Mouse (Mus musculus) erythroid progenitor cell, adult 5-6 weeks (primary cell): ENCODE results near the gene Chd3. TPM values are rescaled to one million over a fixed set of nuclear protein-coding genes. Genes with fewer than 3 reads are reported as not detected.

ENCODE experiments used
- total RNA-seq, 2 experiments: library from RNA; stranded (forward) in 1 of 2; stranded (reverse) in 1 of 2; fragments of 150-400 nt in 1 of 2; fragments of 186-747, 209-891 nt in 1 of 2; gene quantifications; 2 replicates each; pipeline versions ENCODE4 v1.2.3 to v1.2.4; 2015 to 2017; ENCODE audit warnings: low replicate concordance in 2 of 2

The Chd3 gene
- total RNA-seq, 2 experiments from 2014 or later, result 19.5 to 21.0 TPM

Other genes with a start within 250 kb of the Chd3 start
- gene Hes7, start 249.0 kb downstream of the Chd3 start, total RNA-seq (2015; ENCODE audit: low replicate concordance), result not detected in 2 replicates
- not detected in 2 replicates for gene Hes7, start 249.0 kb downstream of the Chd3 start, total RNA-seq (2017; ENCODE audit: low replicate concordance)
- not detected in 2 replicates for gene 9130213A22Rik, start 246.8 kb downstream of the Chd3 start, total RNA-seq (2015; ENCODE audit: low replicate concordance)
- gene 9130213A22Rik, start 246.8 kb downstream of the Chd3 start, total RNA-seq (2017; ENCODE audit: low replicate concordance), result not detected in 2 replicates
- not detected in 2 replicates for gene Aloxe3, start 243.5 kb downstream of the Chd3 start, total RNA-seq (2015; ENCODE audit: low replicate concordance)
- 3.1 TPM in 1 of 2 replicates, not detected in the other for gene Aloxe3, start 243.5 kb downstream of the Chd3 start, total RNA-seq (2017; ENCODE audit: low replicate concordance)
- not detected in 2 replicates for gene Alox12b, start 212.4 kb downstream of the Chd3 start, total RNA-seq (2015; ENCODE audit: low replicate concordance)
- not detected in 2 replicates for gene Alox12b, start 212.4 kb downstream of the Chd3 start, total RNA-seq (2017; ENCODE audit: low replicate concordance)
- not detected in 2 replicates for gene Alox8, start 171.6 kb downstream of the Chd3 start, total RNA-seq (2015; ENCODE audit: low replicate concordance)
- not detected in 2 replicates for gene Alox8, start 171.6 kb downstream of the Chd3 start, total RNA-seq (2017; ENCODE audit: low replicate concordance)
- 0.36 TPM in 1 of 2 replicates, not detected in the other for gene Gucy2e, start 132.4 kb downstream of the Chd3 start, total RNA-seq (2015; ENCODE audit: low replicate concordance)
- not detected in 2 replicates for gene Gucy2e, start 132.4 kb downstream of the Chd3 start, total RNA-seq (2017; ENCODE audit: low replicate concordance)
- gene Cntrob, start 45.6 kb downstream of the Chd3 start, total RNA-seq (2015; ENCODE audit: low replicate concordance), result 107 and 135 TPM in 2 replicates
- gene Cntrob, start 45.6 kb downstream of the Chd3 start, total RNA-seq (2017; ENCODE audit: low replicate concordance), result 77.5 and 113 TPM in 2 replicates
- gene Trappc1, start 45.4 kb downstream of the Chd3 start, total RNA-seq (2015; ENCODE audit: low replicate concordance), result 101 and 143 TPM in 2 replicates
- 48.5 and 72.5 TPM in 2 replicates for gene Trappc1, start 45.4 kb downstream of the Chd3 start, total RNA-seq (2017; ENCODE audit: low replicate concordance)
- gene Kcnab3, start 43.1 kb downstream of the Chd3 start, total RNA-seq (2015; ENCODE audit: low replicate concordance), result not detected in 2 replicates
- not detected in 2 replicates for gene Kcnab3, start 43.1 kb downstream of the Chd3 start, total RNA-seq (2017; ENCODE audit: low replicate concordance)
- 1.7 and 8.3 TPM in 2 replicates for gene Rnf227, start 28.9 kb downstream of the Chd3 start, total RNA-seq (2015; ENCODE audit: low replicate concordance)
- gene Rnf227, start 28.9 kb downstream of the Chd3 start, total RNA-seq (2017; ENCODE audit: low replicate concordance), result 3.9 and 6.5 TPM in 2 replicates
- 26.8 and 31.7 TPM in 2 replicates for gene Naa38, start 26.1 kb upstream of the Chd3 start, total RNA-seq (2015; ENCODE audit: low replicate concordance)
- 21.6 and 21.9 TPM in 2 replicates for gene Naa38, start 26.1 kb upstream of the Chd3 start, total RNA-seq (2017; ENCODE audit: low replicate concordance)
- gene Cyb5d1, start 26.2 kb upstream of the Chd3 start, total RNA-seq (2015; ENCODE audit: low replicate concordance), result 8.3 and 11.7 TPM in 2 replicates
- 25.7 and 32.5 TPM in 2 replicates for gene Cyb5d1, start 26.2 kb upstream of the Chd3 start, total RNA-seq (2017; ENCODE audit: low replicate concordance)
- gene Tmem88, start 28.8 kb upstream of the Chd3 start, total RNA-seq (2015; ENCODE audit: low replicate concordance), result not detected in 2 replicates
- not detected in 2 replicates for gene Tmem88, start 28.8 kb upstream of the Chd3 start, total RNA-seq (2017; ENCODE audit: low replicate concordance)
- 6.5 and 11.7 TPM in 2 replicates for gene Kdm6b, start 44.3 kb upstream of the Chd3 start, total RNA-seq (2015; ENCODE audit: low replicate concordance)
- 0.64 and 1.2 TPM in 2 replicates for gene Kdm6b, start 44.3 kb upstream of the Chd3 start, total RNA-seq (2017; ENCODE audit: low replicate concordance)
- gene Dnah2, start 179.7 kb upstream of the Chd3 start, total RNA-seq (2015; ENCODE audit: low replicate concordance), result not detected in 2 replicates
- 0.13 TPM in 1 of 2 replicates, not detected in the other for gene Dnah2, start 179.7 kb upstream of the Chd3 start, total RNA-seq (2017; ENCODE audit: low replicate concordance)
- gene Efnb3, start 190.8 kb upstream of the Chd3 start, total RNA-seq (2015; ENCODE audit: low replicate concordance), result 2.5 and 2.9 TPM in 2 replicates
- 0.77 and 1.1 TPM in 2 replicates for gene Efnb3, start 190.8 kb upstream of the Chd3 start, total RNA-seq (2017; ENCODE audit: low replicate concordance)
- gene Wrap53, start 210.8 kb upstream of the Chd3 start, total RNA-seq (2015; ENCODE audit: low replicate concordance), result 13.8 and 48.3 TPM in 2 replicates
- 13.5 and 18.4 TPM in 2 replicates for gene Wrap53, start 210.8 kb upstream of the Chd3 start, total RNA-seq (2017; ENCODE audit: low replicate concordance)
- 38.2 and 75.9 TPM in 2 replicates for gene Trp53, start 211.0 kb upstream of the Chd3 start, total RNA-seq (2015; ENCODE audit: low replicate concordance)
- gene Trp53, start 211.0 kb upstream of the Chd3 start, total RNA-seq (2017; ENCODE audit: low replicate concordance), result 12.2 TPM in 2 replicates
- gene Atp1b2, start 236.5 kb upstream of the Chd3 start, total RNA-seq (2015; ENCODE audit: low replicate concordance), result 20.9 and 36.5 TPM in 2 replicates
- 3.5 and 4.5 TPM in 2 replicates for gene Atp1b2, start 236.5 kb upstream of the Chd3 start, total RNA-seq (2017; ENCODE audit: low replicate concordance)
- gene Shbg, start 248.5 kb upstream of the Chd3 start, total RNA-seq (2015; ENCODE audit: low replicate concordance), result not detected in 2 replicates
- not detected in 2 replicates for gene Shbg, start 248.5 kb upstream of the Chd3 start, total RNA-seq (2017; ENCODE audit: low replicate concordance)